Mouse (Mus musculus) midbrain, embryonic 15.5 days (tissue): ENCODE data around the gene Gm853. TPM values are rescaled to one million over a fixed set of nuclear protein-coding genes. Genes with fewer than 3 reads are reported as not detected.
A peak's percentile ranks its signal among the peaks of the same experiment; 100 is the strongest.

Source experiments
- ATAC-seq: fragments of 200-750 bp; cut with Nextera tagmentation; replicated peaks from 2 replicates; pipeline ENCODE4 v1.8.0; 2017; ENCODE audit warnings: moderate TSS enrichment
- H3K27ac ChIP-seq: fragments of 300-500 bp; sonication (generic); 2 replicates; pipeline ENCODE4 v1.5.1; 2015; ENCODE audit warnings: mild to moderate bottlenecking, inconsistent platforms
- H3K27me3 ChIP-seq: fragments of 300-500 bp; sonication (generic); replicated peaks from 2 replicates; pipeline ENCODE4 v1.6.1; 2015; ENCODE audit warnings: inconsistent platforms
- H3K36me3 ChIP-seq: fragments of 300-500 bp; sonication (generic); replicated peaks from 2 replicates; pipeline ENCODE4 v1.6.1; 2015; ENCODE audit warnings: inconsistent platforms
- H3K4me1 ChIP-seq: fragments of 300-500 bp; sonication (generic); 2 replicates; pipeline ENCODE4 v1.6.1; 2015; ENCODE audit warnings: inconsistent platforms
- H3K4me2 ChIP-seq: fragments of 300-500 bp; sonication (generic); 2 replicates; pipeline ENCODE4 v1.6.1; 2015; ENCODE audit warnings: inconsistent platforms, mild to moderate bottlenecking, moderate library complexity
- H3K4me3 ChIP-seq: fragments of 300-500 bp; sonication (generic); 2 replicates; pipeline ENCODE4 v1.5.1; 2015; ENCODE audit warnings: mild to moderate bottlenecking, inconsistent platforms
- H3K9ac ChIP-seq: fragments of 300-500 bp; sonication (generic); 2 replicates; pipeline ENCODE4 v1.6.1; 2015; ENCODE audit warnings: mild to moderate bottlenecking, inconsistent platforms
- H3K9me3 ChIP-seq: fragments of 300-500 bp; sonication (generic); 2 replicates; pipeline ENCODE4 v1.6.1; 2016; ENCODE audit warnings: inconsistent platforms
- WGBS: fragments of 180-500 bp; shearing (Covaris S2); methylation state at CpG from one replicate; pipeline ENCODE4 v1.1.7; 2015; ENCODE audit warnings: mixed read lengths; 5-methylcytosine and 5-hydroxymethylcytosine counted together
- polyA plus RNA-seq: library from polyadenylated mRNA; unstranded; fragments of >200 nt; fragmentation: Nextera tagmentation; extraction: Ambion mirVana; gene quantifications from 2 replicates; pipeline ENCODE4 v1.2.1, GENCODE M21; 2015

Gm853 gene
- polyA plus RNA-seq, 1 experiment from 2014 or later, result 0.06 TPM

DNA sequence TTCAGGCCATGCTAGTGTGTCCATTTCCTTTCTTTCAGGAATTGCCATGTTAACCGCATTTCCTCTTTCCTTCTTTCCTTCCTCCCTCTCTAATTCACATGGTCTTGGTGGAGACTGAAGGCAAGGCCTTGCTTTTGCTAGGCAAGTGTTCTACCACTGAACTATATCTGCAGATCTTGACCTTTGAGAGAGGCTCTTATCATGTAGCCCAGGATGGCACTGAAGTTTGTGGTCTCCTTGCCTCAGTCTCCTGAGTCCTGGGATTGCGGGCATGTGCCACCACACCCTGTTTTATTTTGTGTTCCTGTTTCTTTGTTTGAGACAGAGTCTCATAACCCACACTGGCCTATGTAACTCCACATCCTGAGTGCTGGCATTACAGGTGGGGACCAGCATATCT, 10.3 kb downstream of the Gm853 start:
- H3K27ac ChIP-seq, result no peak overlapping the region
- H3K9me3 ChIP-seq, result no peaks in the 10 kb centered on the region
- H3K27me3 ChIP-seq, result no peaks in the 10 kb centered on the region
- WGBS, result 87% methylated on average over 2 of the region's 2 CpGs
- H3K4me3 ChIP-seq, result no peak overlapping the region
- H3K9ac ChIP-seq, result no peak overlapping the region
- H3K4me1 ChIP-seq, result no peaks in the 10 kb centered on the region
- H3K4me2 ChIP-seq, result no peak overlapping the region
- H3K36me3 ChIP-seq, result no peaks in the 10 kb centered on the region
- ATAC-seq, result no peak

DNA sequence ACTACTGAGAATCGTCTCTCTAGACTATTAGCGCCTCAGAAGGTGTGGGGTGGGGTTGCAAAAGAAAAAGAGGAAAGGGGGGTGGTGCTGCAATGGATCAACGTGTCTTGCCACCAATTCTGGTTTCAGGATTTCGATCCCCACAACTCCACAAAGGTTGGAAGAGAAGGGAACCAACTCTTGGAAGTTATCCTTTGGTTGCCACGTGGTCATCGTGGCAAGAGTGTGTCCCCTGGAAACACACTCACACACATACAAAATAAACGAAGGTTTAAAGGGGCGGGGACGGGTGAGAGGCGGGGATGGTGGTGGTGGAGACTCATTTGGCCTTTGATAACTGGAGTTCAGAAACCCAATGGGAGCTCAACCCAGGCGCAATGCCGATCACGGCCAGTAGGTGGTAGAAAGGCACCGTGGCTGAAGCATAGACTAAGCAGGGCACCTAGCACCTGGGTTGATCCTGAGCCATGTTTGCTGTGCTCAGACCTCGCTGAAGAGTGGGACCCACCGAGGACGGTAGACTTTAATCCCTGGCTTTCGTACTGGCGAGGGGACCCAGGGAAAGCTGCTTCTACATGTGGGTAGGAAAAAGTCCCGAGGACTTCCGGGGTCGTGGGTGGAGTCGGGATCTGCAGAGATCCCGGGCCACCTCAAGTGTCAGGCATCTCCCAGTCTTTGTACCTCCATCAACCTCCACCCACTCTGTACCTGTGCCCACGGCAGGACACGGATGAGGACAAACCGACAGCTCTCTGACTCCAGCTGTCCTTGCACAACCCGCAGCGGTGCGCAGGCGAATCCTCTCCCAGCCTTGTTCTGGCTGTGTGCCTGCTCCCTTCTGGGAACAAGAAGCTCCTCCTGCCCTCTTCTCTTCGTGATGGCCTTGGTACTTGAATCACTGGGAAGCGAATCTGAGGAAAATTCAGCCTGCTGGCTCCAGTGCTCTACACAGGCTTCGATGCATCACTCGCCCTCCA, 23.2 kb downstream of the Gm853 start:
- Histone ChIP-seq H3K4me2 (peak overlapping the region; percentile 65), H3K27me3 (no peaks in the 10 kb centered on the region; the same call in 1 of the 2 replicates), H3K27ac (no peak overlapping the region), H3K4me1 (peaks cover 8% of the 10 kb centered on the region), H3K9ac (peak overlapping the region; percentile 44), H3K4me3 (peak overlapping the region; percentile 37), H3K9me3 (no peaks in the 10 kb centered on the region), H3K36me3 (no peaks in the 10 kb centered on the region)
- ATAC-seq, result peak; percentile 80
- WGBS, result 16% methylated on average over 35 of the region's 35 CpGs

DNA sequence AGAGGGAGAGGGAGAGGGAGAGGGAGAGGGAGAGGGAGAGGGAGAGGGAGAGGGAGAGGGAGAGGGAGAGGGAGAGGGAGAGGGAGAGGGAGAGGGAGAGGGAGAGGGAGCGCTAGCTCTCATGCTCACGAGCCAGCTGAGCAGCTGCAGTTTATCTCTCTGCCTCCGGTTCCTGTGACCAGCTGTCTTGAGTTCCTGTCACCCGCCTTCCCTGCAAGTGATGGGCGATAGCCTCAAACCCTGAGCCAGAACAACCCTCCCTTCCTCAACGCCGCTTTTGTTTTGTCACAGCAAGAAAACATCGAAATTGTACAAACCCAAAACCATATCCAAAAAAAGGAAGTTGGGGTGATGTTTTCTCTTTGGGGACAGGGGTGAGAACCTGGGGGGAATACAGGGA, 25.7 kb downstream of the Gm853 start:
- ATAC-seq, result no peak
- Histone ChIP-seq H3K9me3 (no peaks in the 10 kb centered on the region), H3K9ac (no peak overlapping the region), H3K27me3 (no peaks in the 10 kb centered on the region; the same call in 1 of the 2 replicates), H3K4me1 (peaks cover 12% of the 10 kb centered on the region), H3K36me3 (no peaks in the 10 kb centered on the region), H3K4me3 (no peak overlapping the region), H3K27ac (no peak overlapping the region), H3K4me2 (no peak overlapping the region)
- WGBS, result 83% methylated on average over 8 of the region's 8 CpGs

DNA sequence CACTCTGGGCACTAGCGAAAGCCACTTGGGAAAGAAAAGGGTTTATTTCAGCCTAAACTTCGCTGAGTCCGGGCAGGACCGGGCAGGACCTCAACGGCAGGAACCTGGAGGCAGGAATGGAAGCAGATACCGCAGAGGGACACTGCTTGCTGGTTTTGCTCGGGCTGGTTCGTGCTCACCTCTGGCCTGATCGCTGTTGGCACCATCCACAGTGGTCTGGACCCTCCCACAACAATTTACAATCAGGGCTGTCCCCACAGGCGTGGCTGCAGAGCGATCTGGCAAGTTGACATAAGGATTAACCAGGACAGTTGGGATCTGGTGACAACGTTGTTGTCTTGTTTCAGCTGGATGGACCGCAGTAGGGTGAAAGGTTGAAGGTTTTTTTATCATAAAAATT, 26.3 kb downstream of the Gm853 start:
- H3K9ac ChIP-seq, result no peak overlapping the region
- ATAC-seq, result no peak

DNA sequence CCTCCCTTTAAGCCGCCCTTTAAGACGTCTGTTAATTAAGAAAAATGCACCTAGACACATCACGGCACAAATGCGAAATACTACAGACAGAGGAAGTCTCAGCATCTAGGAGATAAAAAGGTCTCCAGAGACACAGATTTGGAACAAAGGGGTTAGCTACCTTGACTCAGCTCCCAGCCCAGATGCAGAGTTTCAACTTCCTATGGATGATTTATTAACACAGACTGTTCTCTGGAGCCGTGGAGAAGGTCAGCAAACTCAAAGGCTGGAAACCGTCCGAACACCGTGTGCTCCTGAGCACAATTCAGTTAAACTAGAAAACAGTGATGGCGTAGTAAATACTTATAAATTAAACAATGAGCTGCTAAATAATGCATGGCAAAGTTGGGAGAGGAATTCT, 29.9 kb downstream of the Gm853 start:
- no peaks in the 10 kb centered on the region; the same call in 1 of the 2 replicates for H3K27me3 ChIP-seq
- 0 out of 2 replicates have a peak overlapping the region, but pooled peaks have one; percentile 42 for H3K27ac ChIP-seq
- H3K4me1 ChIP-seq, result peaks cover 8% of the 10 kb centered on the region; the same call in 1 of the 2 replicates
- H3K4me2 ChIP-seq, result no peak overlapping the region
- H3K9me3 ChIP-seq, result no peaks in the 10 kb centered on the region
- ATAC-seq, result no peak
- WGBS, result 51% methylated on average over 9 of the region's 9 CpGs
- no peaks in the 10 kb centered on the region for H3K36me3 ChIP-seq
- H3K4me3 ChIP-seq, result no peak overlapping the region
- H3K9ac ChIP-seq, result no peak overlapping the region

More for the DNA sequence above, 26.3 kb downstream of the Gm853 start:
- Histone ChIP-seq H3K36me3 (no peaks in the 10 kb centered on the region), H3K4me3 (no peak overlapping the region), H3K27ac (no peak overlapping the region), H3K9me3 (no peaks in the 10 kb centered on the region), H3K4me1 (peaks cover 12% of the 10 kb centered on the region), H3K4me2 (no peak overlapping the region), H3K27me3 (no peaks in the 10 kb centered on the region; the same call in 1 of the 2 replicates)
- WGBS, result 74% methylated on average over 13 of the region's 13 CpGs

DNA sequence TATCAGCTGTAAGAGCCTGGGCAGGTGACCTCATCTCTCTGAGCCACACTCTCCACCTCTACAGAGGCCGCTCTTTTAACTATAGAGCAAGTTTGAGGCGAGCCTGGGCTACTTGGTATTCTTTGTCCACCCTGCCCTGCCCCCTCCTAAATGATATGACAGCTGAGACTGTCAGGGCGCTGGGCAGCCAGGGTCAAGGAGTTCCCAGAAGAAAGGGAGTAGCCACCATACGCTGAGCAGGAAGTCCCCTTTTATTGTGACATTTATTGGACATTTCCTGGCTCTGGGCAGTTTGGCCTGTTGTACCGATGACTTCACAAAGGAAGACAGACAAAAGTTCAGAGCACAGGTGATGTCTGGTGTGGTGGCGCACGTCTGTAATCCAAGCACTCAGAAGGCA, 32.6 kb downstream of the Gm853 start:
- no peak overlapping the region for H3K4me3 ChIP-seq
- H3K36me3 ChIP-seq, result no peaks in the 10 kb centered on the region
- no peak overlapping the region for H3K27ac ChIP-seq
- H3K9ac ChIP-seq, result no peak overlapping the region
- no peaks in the 10 kb centered on the region for H3K9me3 ChIP-seq
- peaks cover 3% of the 10 kb centered on the region; the same call in 1 of the 2 replicates for H3K27me3 ChIP-seq
- no peak; the same call in 1 of the 2 replicates for ATAC-seq
- peaks cover 8% of the 10 kb centered on the region; the same call in 1 of the 2 replicates for H3K4me1 ChIP-seq
- WGBS, result 72% methylated on average over 7 of the region's 7 CpGs
- no peak overlapping the region for H3K4me2 ChIP-seq

DNA sequence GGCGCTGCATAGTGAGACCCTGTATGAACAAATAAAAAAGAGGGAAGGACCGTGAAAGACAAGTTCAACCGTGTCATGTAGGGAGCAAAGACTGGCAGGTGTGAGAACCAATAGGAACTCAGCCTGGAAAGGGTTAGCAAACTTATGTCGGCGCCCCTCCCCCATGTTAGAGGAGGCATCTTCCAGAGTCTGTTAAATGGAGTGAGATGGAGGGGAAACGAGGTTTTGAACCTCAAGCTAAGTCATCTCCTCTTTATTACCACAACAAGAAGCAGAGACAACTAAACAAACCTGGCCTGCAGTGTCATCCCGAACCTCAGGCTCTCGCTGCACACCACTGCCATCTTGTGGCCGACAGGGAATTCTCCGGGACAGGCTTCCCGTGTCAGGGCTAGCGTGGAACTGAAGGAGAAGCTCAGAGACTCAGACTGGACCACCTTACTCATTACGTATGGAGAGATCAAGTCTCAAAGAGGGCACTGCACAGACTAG, 33.3 kb downstream of the Gm853 start:
- 0 out of 2 replicates have a peak overlapping the region, but pooled peaks have one; percentile 11 for H3K4me3 ChIP-seq
- no peak overlapping the region for H3K9ac ChIP-seq
- 1% methylated on average over 13 of the region's 13 CpGs for WGBS
- H3K4me2 ChIP-seq, result peak overlapping the region; percentile 37
- H3K27ac ChIP-seq, result no peak overlapping the region
- no peaks in the 10 kb centered on the region for H3K36me3 ChIP-seq
- ATAC-seq, result peak; percentile 67
- H3K27me3 ChIP-seq, result peaks cover 3% of the 10 kb centered on the region; the same call in 1 of the 2 replicates
- no peaks in the 10 kb centered on the region for H3K9me3 ChIP-seq
- H3K4me1 ChIP-seq, result peaks cover 8% of the 10 kb centered on the region; the same call in 1 of the 2 replicates

DNA sequence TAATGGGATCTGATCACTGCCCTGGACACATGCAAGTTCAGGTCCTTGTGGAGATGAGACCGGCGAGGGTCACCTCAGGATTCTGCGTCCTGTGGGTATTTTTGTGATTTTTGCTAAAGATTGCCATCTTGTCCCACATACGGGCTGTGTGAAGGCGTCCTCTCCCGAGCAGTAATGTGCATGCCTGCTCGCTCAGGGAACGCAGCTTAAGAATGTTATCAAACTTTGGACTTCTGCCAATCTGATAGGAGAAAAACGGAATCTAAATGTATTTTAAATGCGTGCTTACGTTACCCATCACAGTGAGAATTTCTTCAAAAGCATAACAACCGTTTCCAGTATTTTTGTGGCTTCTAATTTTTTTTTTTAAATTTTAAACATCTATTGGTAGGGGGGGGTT, 35.3 kb downstream of the Gm853 start:
- Histone ChIP-seq H3K4me3 (no peak overlapping the region), H3K9me3 (no peaks in the 10 kb centered on the region), H3K4me2 (no peak overlapping the region), H3K27ac (no peak overlapping the region), H3K4me1 (peaks cover 4% of the 10 kb centered on the region; the same call in 1 of the 2 replicates), H3K36me3 (no peaks in the 10 kb centered on the region), H3K27me3 (0 out of 2 replicates have a peak, but pooled peaks cover 3% of the 10 kb centered on the region), H3K9ac (no peak overlapping the region)
- no peak for ATAC-seq
- WGBS, result 79% methylated on average over 12 of the region's 12 CpGs

DNA sequence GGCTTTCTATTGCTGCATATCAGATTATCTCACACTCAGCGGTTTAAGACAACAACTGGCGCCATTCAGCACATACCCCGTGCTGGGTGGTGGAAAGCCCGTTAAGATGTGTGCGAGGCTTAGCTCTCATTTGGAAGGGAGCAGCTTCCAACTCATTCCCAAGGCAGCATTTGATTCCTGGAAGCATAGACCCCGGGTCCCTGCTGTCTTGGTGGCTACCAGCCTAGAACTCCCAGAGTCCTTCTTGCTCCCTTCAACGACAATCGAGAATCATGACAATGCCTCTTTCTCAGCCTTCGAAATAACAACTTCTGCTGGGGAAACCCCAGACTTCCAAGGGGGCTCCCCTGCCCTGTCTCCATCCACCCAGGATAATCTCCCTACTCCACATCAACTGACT, 35.8 kb downstream of the Gm853 start:
- H3K4me2 ChIP-seq, result no peak overlapping the region
- WGBS, result 79% methylated on average over 9 of the region's 9 CpGs

DNA sequence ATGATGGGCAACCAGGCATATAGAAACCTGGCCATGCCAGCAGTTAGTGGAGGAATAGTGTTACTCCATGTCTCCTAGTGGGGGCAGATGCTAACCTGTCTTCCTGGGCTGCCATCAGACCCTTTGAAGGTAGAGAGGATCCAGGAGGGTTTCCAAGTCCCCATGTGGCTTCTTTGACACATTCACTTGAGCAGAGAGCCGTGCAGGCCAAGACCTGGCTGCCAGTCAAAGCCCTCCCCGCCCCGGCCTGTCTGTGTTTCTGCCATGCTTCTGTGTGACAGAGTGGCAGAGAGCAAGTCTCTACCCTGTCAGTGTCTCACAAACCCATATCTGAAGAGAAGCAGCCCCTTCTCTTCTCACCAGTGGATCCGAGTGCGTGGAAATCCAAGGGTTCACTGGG, 38.3 kb downstream of the Gm853 start:
- no peaks in the 10 kb centered on the region for H3K9me3 ChIP-seq
- no peak overlapping the region for H3K27ac ChIP-seq
- no peak overlapping the region for H3K9ac ChIP-seq
- 0 out of 2 replicates have a peak, but pooled peaks cover 3% of the 10 kb centered on the region for H3K27me3 ChIP-seq
- no peak for ATAC-seq
- peaks cover 4% of the 10 kb centered on the region; the same call in 1 of the 2 replicates for H3K4me1 ChIP-seq
- H3K4me2 ChIP-seq, result no peak overlapping the region
- H3K36me3 ChIP-seq, result no peaks in the 10 kb centered on the region
- 91% methylated on average over 5 of the region's 5 CpGs for WGBS
- no peak overlapping the region for H3K4me3 ChIP-seq

More for the DNA sequence above, 35.8 kb downstream of the Gm853 start:
- no peak overlapping the region for H3K4me3 ChIP-seq
- H3K9me3 ChIP-seq, result no peaks in the 10 kb centered on the region
- peaks cover 4% of the 10 kb centered on the region; the same call in 1 of the 2 replicates for H3K4me1 ChIP-seq
- H3K9ac ChIP-seq, result no peak overlapping the region
- H3K36me3 ChIP-seq, result no peaks in the 10 kb centered on the region
- 0 out of 2 replicates have a peak, but pooled peaks cover 3% of the 10 kb centered on the region for H3K27me3 ChIP-seq
- no peak for ATAC-seq
- no peak overlapping the region for H3K27ac ChIP-seq

DNA sequence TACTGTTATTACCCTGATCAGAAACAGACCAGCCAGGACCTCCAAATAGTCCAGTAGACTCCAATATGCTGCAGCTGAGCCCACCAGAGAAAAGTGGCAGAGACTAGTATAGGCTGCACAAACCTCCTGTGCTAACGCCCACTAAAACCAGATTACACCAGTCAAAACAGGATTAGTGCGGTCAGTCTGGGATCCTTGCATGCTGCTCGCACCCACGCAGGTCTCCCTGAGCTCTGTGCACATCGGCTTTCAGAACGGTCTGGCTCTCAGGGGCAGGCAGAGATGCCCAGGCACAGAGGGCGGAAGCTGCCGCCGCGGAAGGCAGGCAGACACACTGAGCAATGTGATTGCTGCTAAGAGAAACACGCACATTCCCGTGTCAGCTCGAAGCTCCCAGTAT, 39.2 kb downstream of the Gm853 start:
- no peak for ATAC-seq
- Histone ChIP-seq H3K27ac (no peak overlapping the region), H3K4me2 (no peak overlapping the region), H3K9ac (no peak overlapping the region), H3K27me3 (0 out of 2 replicates have a peak, but pooled peaks cover 3% of the 10 kb centered on the region), H3K9me3 (no peaks in the 10 kb centered on the region), H3K36me3 (no peaks in the 10 kb centered on the region), H3K4me3 (no peak overlapping the region), H3K4me1 (no peaks in the 10 kb centered on the region)
- 70% methylated on average over 13 of the region's 13 CpGs for WGBS

DNA sequence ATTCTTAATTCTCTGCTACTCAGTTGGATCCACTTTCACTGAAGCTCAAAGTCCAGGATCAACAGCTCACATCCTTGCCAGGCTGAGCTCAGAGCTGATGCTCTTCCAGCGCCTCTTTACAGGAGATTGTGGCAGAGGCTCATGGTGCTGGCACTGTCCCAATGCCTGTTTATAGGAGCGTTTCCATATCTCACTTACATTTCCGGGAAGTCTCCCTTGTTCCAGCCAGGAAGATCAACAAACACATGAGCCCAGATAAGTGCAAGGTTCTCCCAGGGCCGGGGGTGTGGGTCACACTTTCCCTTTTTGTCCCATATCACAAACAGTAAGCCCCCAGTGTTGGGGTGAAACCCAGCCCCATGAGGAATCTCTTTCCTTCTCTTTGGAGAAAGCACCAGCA, 40.3 kb downstream of the Gm853 start:
- H3K36me3 ChIP-seq, result no peaks in the 10 kb centered on the region
- no peak overlapping the region for H3K4me2 ChIP-seq
- H3K4me3 ChIP-seq, result no peak overlapping the region
- H3K27ac ChIP-seq, result no peak overlapping the region
- H3K9ac ChIP-seq, result no peak overlapping the region
- no peaks in the 10 kb centered on the region for H3K4me1 ChIP-seq
- H3K27me3 ChIP-seq, result 0 out of 2 replicates have a peak, but pooled peaks cover 3% of the 10 kb centered on the region
- WGBS, result 77% methylated on average over 4 of the region's 4 CpGs
- ATAC-seq, result no peak
- H3K9me3 ChIP-seq, result no peaks in the 10 kb centered on the region
